9 mouse cellular contexts compared by ENCODE assay signal in genomic region chr10:75258241-75258640, GRCm38 (mm10). TPM values are rescaled to one million over a fixed set of nuclear protein-coding genes. Genes with fewer than 3 reads are reported as not detected.
DNase-seq lines count a peak whose midpoint lies in the region; ATAC-seq and TF ChIP-seq lines count a peak whose summit lies in the region.
"Had no signal": no experiment of that assay in that cellular context is flagged by ENCODE, and none has a peak within 500 bp of the region (broad histone marks: within the 10 kb centered on the region; RNA-seq: fewer than 3 reads in every experiment).

No protein-coding gene starts in this region.

- DNase-seq in kidney, adult 2 months, result peak; percentile 28
- peak; percentile 36 for DNase-seq in embryonic facial prominence, embryonic 14.5 days (ENCODE audit: low spot score)
- peak; percentile 17 to 27 for DNase-seq in kidney, postnatal 36 days
- DNase-seq in cerebellum, adult 9-10 months, result no peak
- DNase-seq in right cerebral cortex, postnatal 14 days, result no peak
- no peak for DNase-seq in urinary bladder, postnatal 36 days (ENCODE audit: low spot score in 2 of 2)

- TF ChIP-seq CTCF in kidney, adult 2 months (conservative IDR thresholded peaks at IDR 0.05; ENCODE audit: insufficient read depth, insufficient read length, low read depth, low read length), result no peak
- no peak for TF ChIP-seq CTCF in C2C12 (IDR thresholded peaks at IDR 0.05; ENCODE audit: control insufficient read depth, insufficient read depth, insufficient read length)

- 62% methylated on average over 5 of the region's 5 CpGs for WGBS in kidney, adult 2 months
- 60% methylated on average over 5 of the region's 5 CpGs for WGBS in kidney, embryonic 14.5 days
- 63% methylated on average over 3 of the region's 5 CpGs for WGBS in embryonic facial prominence, embryonic 14.5 days

- peaks cover 15% of the 10 kb centered on the region for H3K36me3 ChIP-seq in kidney, adult 2 months (ENCODE audit: control insufficient read depth, insufficient read depth, low read length)
- peaks cover 55% of the 10 kb centered on the region for H3K36me3 ChIP-seq in kidney, embryonic 14.5 days (ENCODE audit: control insufficient read depth, insufficient read depth, low read length)
- peaks cover 73% of the 10 kb centered on the region for H3K36me3 ChIP-seq in C2C12 (ENCODE audit: control insufficient read depth, insufficient read depth)
- peaks cover 61% of the 10 kb centered on the region for H3K36me3 ChIP-seq in embryonic facial prominence, embryonic 14.5 days (ENCODE audit: control insufficient read depth, insufficient read depth, low read length)

- TF ChIP-seq POLR2A in kidney, adult 2 months (IDR thresholded peaks at IDR 0.05; ENCODE audit: low read depth, low read length), result no peak

- no peaks in the 10 kb centered on the region for H3K27me3 ChIP-seq in kidney, adult 2 months (replicated peaks; ENCODE audit: control insufficient read depth, insufficient read depth, low read length)
- no peaks in the 10 kb centered on the region for H3K27me3 ChIP-seq in kidney, embryonic 14.5 days (ENCODE audit: control insufficient read depth, insufficient read depth, low read length)
- H3K27me3 ChIP-seq in C2C12 (ENCODE audit: control insufficient read depth, insufficient read depth, insufficient read length), result no peaks in the 10 kb centered on the region
- H3K27me3 ChIP-seq in embryonic facial prominence, embryonic 14.5 days (replicated peaks; ENCODE audit: control insufficient read depth, insufficient read depth, low read length), result no peaks in the 10 kb centered on the region
- H3K27me3 ChIP-seq: limb, embryonic 12.5 days had no signal

- no peaks in the 10 kb centered on the region for H3K79me2 ChIP-seq in C2C12 (ENCODE audit: control insufficient read depth, insufficient read depth)

- H3K79me3 ChIP-seq in C2C12 (ENCODE audit: low read depth), result no peaks in the 10 kb centered on the region

- H3K9me3 ChIP-seq in kidney, embryonic 14.5 days (ENCODE audit: control insufficient read depth, low read length), result no peaks in the 10 kb centered on the region
- no peaks in the 10 kb centered on the region for H3K9me3 ChIP-seq in embryonic facial prominence, embryonic 14.5 days (ENCODE audit: control insufficient read depth, low read length)
- H3K9me3 ChIP-seq: limb, embryonic 12.5 days had no signal

- no peak overlapping the region for H3K9ac ChIP-seq in kidney, embryonic 14.5 days (ENCODE audit: low read depth, low read length)
- no peak overlapping the region for H3K9ac ChIP-seq in embryonic facial prominence, embryonic 14.5 days (ENCODE audit: low read depth, low read length)
- H3K9ac ChIP-seq: limb, embryonic 12.5 days had no signal

- no peak overlapping the region for H3K27ac ChIP-seq in kidney, adult 2 months (ENCODE audit: insufficient read depth, low read depth, low read length)
- no peak overlapping the region; the same call in 1 of the 2 replicates for H3K27ac ChIP-seq in kidney, embryonic 14.5 days (ENCODE audit: low read depth, low read length)
- no peak overlapping the region for H3K27ac ChIP-seq in embryonic facial prominence, embryonic 14.5 days (replicated peaks; ENCODE audit: low read depth, low read length)
- H3K27ac ChIP-seq: limb, embryonic 12.5 days had no signal

- no peak overlapping the region for H3K4me2 ChIP-seq in kidney, embryonic 14.5 days (replicated peaks; ENCODE audit: low read depth, low read length)
- H3K4me2 ChIP-seq in embryonic facial prominence, embryonic 14.5 days (ENCODE audit: low read depth, low read length), result no peak overlapping the region
- H3K4me2 ChIP-seq: limb, embryonic 12.5 days had no signal

- H3ac ChIP-seq in C2C12 (ENCODE audit: control insufficient read depth, insufficient read length, low read depth), result no peak overlapping the region

- no peak overlapping the region for H3K4me3 ChIP-seq in kidney, adult 2 months (ENCODE audit: insufficient read depth, low read depth, low read length)
- H3K4me3 ChIP-seq in kidney, embryonic 14.5 days (ENCODE audit: low read length), result no peak overlapping the region
- H3K4me3 ChIP-seq in C2C12 (ENCODE audit: insufficient read depth, poor library complexity, severe bottlenecking), result no peak overlapping the region
- no peak overlapping the region for H3K4me3 ChIP-seq in embryonic facial prominence, embryonic 14.5 days (ENCODE audit: low read depth, low read length)
- H3K4me3 ChIP-seq: limb, embryonic 12.5 days had no signal

- ATAC-seq in kidney, embryonic 14.5 days (ENCODE audit: low FRiP score, low TSS enrichment), result no peak
- ATAC-seq in embryonic facial prominence, embryonic 14.5 days (ENCODE audit: low read depth), result no peak

- H3K4me1 ChIP-seq in kidney, adult 2 months (ENCODE audit: control insufficient read depth, insufficient read depth, low read length), result no peaks in the 10 kb centered on the region
- H3K4me1 ChIP-seq in kidney, embryonic 14.5 days (ENCODE audit: control insufficient read depth, insufficient read depth, low read length), result no peaks in the 10 kb centered on the region
- H3K4me1 ChIP-seq in embryonic facial prominence, embryonic 14.5 days (ENCODE audit: control insufficient read depth, insufficient read depth, low read length), result no peaks in the 10 kb centered on the region
- H3K4me1 ChIP-seq: limb, embryonic 12.5 days had no signal

TF ChIP-seq in C2C12, 6 proteins besides CTCF, POLR2A, EP300 and RAD21:
- TF ChIP-seq CEBPB (IDR thresholded peaks at IDR 0.05; ENCODE audit: low read depth) (no peak), MAX (IDR thresholded peaks at IDR 0.05) (no peak), MYOG (IDR thresholded peaks at IDR 0.05; ENCODE audit: control insufficient read depth, extremely low read depth, insufficient read length) (no peak), FOSL1 (IDR thresholded peaks at IDR 0.05; ENCODE audit: insufficient read depth, low read length, poor library complexity, severe bottlenecking) (no peak), USF1 (IDR thresholded peaks at IDR 0.05; ENCODE audit: low read depth) (no peak), MYOD1 (IDR thresholded peaks at IDR 0.05; ENCODE audit: control insufficient read depth, insufficient read length, low read depth) (peak; percentile 23)

RNA-seq across cellular contexts. Expression of gene Specc1l, which starts 46.4 kb away (rescaled TPM):
- 14.0 and 15.6 TPM in 2 replicates for polyA plus RNA-seq in kidney, adult 2 months (2012; rRNA removed)
- 17.2 and 27.6 TPM in 2 replicates for polyA plus RNA-seq in kidney, embryonic 14.5 days (2014; fragmentation: Nextera tagmentation; extraction: Ambion mirVana)
- polyA plus RNA-seq in C2C12 (2012; fragmentation: generic; extraction: Trizol), result 19.1 TPM
- 20.3 and 24.7 TPM in 2 replicates for polyA plus RNA-seq in embryonic facial prominence, embryonic 14.5 days (2014; fragmentation: Nextera tagmentation; extraction: Ambion mirVana)

RNA-seq across cellular contexts. Expression of gene Adora2a, which starts 58.4 kb away (rescaled TPM):
- 11.4 and 13.3 TPM in 2 replicates for polyA plus RNA-seq in kidney, adult 2 months (2012; rRNA removed)
- 5.3 and 7.1 TPM in 2 replicates for polyA plus RNA-seq in kidney, embryonic 14.5 days (2014; fragmentation: Nextera tagmentation; extraction: Ambion mirVana)
- polyA plus RNA-seq in C2C12 (2012; fragmentation: generic; extraction: Trizol), result 0.66 TPM
- 4.1 and 5.4 TPM in 2 replicates for polyA plus RNA-seq in embryonic facial prominence, embryonic 14.5 days (2014; fragmentation: Nextera tagmentation; extraction: Ambion mirVana)

Comparison
In these comparisons a context has a peak if more than half of its experiments do, and no peak if none do; other contexts are left out.
1. DNase-seq: peak in kidney, adult 2 months (single experiment), embryonic facial prominence, embryonic 14.5 days (single experiment) and kidney, postnatal 36 days (2 of 2); none in cerebellum, adult 9-10 months (single experiment), right cerebral cortex, postnatal 14 days (single experiment) and urinary bladder, postnatal 36 days (0 of 2).